ENCODE assay signal across 8 mouse cellular contexts in genomic region chr14:57104106-57105023, GRCm38 (mm10). TPM values are rescaled to one million over a fixed set of nuclear protein-coding genes. Genes with fewer than 3 reads are reported as not detected.
DNase-seq lines count a peak whose midpoint lies in the region; ATAC-seq and TF ChIP-seq lines count a peak whose summit lies in the region.

Gene Gjb2 (minus strand): TSS chr14:57104702.

- no peaks in the 10 kb centered on the region for H3K9me3 ChIP-seq in forebrain, postnatal 0 days (ENCODE audit: low read length)
- no peaks in the 10 kb centered on the region for H3K9me3 ChIP-seq in limb, embryonic 15.5 days
- H3K9me3 ChIP-seq in midbrain, embryonic 15.5 days: no peaks in the 10 kb centered on the region

- peak; percentile 37 for TF ChIP-seq CTCF in forebrain, postnatal 0 days (IDR thresholded peaks at IDR 0.05; ENCODE audit: low read depth)

- H3K27ac ChIP-seq in forebrain, postnatal 0 days (ENCODE audit: low read depth, low read length): no peak within 1 kb of the TSS
- peak within 1 kb of the TSS; percentile 67 for H3K27ac ChIP-seq in limb, embryonic 15.5 days
- no peak within 1 kb of the TSS for H3K27ac ChIP-seq in midbrain, embryonic 15.5 days

- H3K36me3 ChIP-seq in forebrain, postnatal 0 days (ENCODE audit: insufficient read depth): no peaks in the 10 kb centered on the region
- no peaks in the 10 kb centered on the region for H3K36me3 ChIP-seq in limb, embryonic 15.5 days
- H3K36me3 ChIP-seq in midbrain, embryonic 15.5 days (replicated peaks): no peaks in the 10 kb centered on the region

- peaks cover 57% of the 10 kb centered on the region for H3K27me3 ChIP-seq in forebrain, postnatal 0 days (ENCODE audit: insufficient read depth, low read length)
- peaks cover 55% of the 10 kb centered on the region for H3K27me3 ChIP-seq in limb, embryonic 15.5 days
- peaks cover 60% of the 10 kb centered on the region for H3K27me3 ChIP-seq in midbrain, embryonic 15.5 days (replicated peaks)

- ATAC-seq in forebrain, postnatal 0 days: peak; percentile 74
- ATAC-seq in limb, embryonic 15.5 days (ENCODE audit: insufficient number of reproducible peaks, low FRiP score, low TSS enrichment, low read depth): peak; percentile 41; the same call in 1 of the 2 replicates
- ATAC-seq in midbrain, embryonic 15.5 days (replicated peaks): peak; percentile 81

- H3K4me2 ChIP-seq in forebrain, postnatal 0 days (ENCODE audit: low read depth): peak within 1 kb of the TSS; percentile 100
- peak within 1 kb of the TSS; percentile 100 for H3K4me2 ChIP-seq in limb, embryonic 15.5 days
- peak within 1 kb of the TSS; percentile 99 for H3K4me2 ChIP-seq in midbrain, embryonic 15.5 days

- peak within 1 kb of the TSS; percentile 61 for H3K4me3 ChIP-seq in forebrain, postnatal 0 days (ENCODE audit: low read depth, low read length)
- H3K4me3 ChIP-seq in limb, embryonic 15.5 days: peak within 1 kb of the TSS; percentile 58
- H3K4me3 ChIP-seq in midbrain, embryonic 15.5 days: peak within 1 kb of the TSS; percentile 55

- 3% methylated on average over 99 of the region's 101 CpGs for WGBS in forebrain, postnatal 0 days
- WGBS in limb, embryonic 15.5 days: under 1% methylated on average over 95 of the region's 101 CpGs
- under 1% methylated on average over 94 of the region's 101 CpGs for WGBS in midbrain, embryonic 15.5 days

- peak; percentile 8 for DNase-seq in cerebellum, adult 9-11 months
- DNase-seq in cerebellum, adult 9-10 months: no peak
- DNase-seq in adrenal gland, postnatal 4 days (ENCODE audit: low spot score in 2 of 2): peak; percentile 10 to 18
- peak; percentile 15 for DNase-seq in forebrain, postnatal 0 days
- DNase-seq in kidney, adult 18-20 months: peak; percentile 87
- DNase-seq in testis, postnatal 14 days (ENCODE audit: low spot score): peak; percentile 56

- peak within 1 kb of the TSS; percentile 48 for H3K9ac ChIP-seq in forebrain, postnatal 0 days
- H3K9ac ChIP-seq in limb, embryonic 15.5 days: peak within 1 kb of the TSS; percentile 52
- H3K9ac ChIP-seq in midbrain, embryonic 15.5 days: peak within 1 kb of the TSS; percentile 29

- H3K4me1 ChIP-seq in forebrain, postnatal 0 days (ENCODE audit: insufficient read depth): peaks cover 5% of the 10 kb centered on the region; the same call in 1 of the 2 replicates
- H3K4me1 ChIP-seq in limb, embryonic 15.5 days: peaks cover 24% of the 10 kb centered on the region
- H3K4me1 ChIP-seq in midbrain, embryonic 15.5 days: peaks cover 19% of the 10 kb centered on the region

RNA-seq across cellular contexts. Expression of gene Gjb2, which starts in this region (rescaled TPM):
- total RNA-seq in adrenal gland, postnatal 4 days (2021): 10 to 100 TPM in 1 of 2 experiments, 1 to 10 TPM in 1; 3.7 to 13.6 TPM
- total RNA-seq in forebrain, postnatal 0 days (2014; rRNA removed): 9.6 and 11.3 TPM in 2 replicates
- 12.8 and 14.4 TPM in 2 replicates for polyA plus RNA-seq in forebrain, postnatal 0 days (2015; fragmentation: Nextera tagmentation; extraction: Ambion mirVana)
- polyA plus RNA-seq in limb, embryonic 15.5 days (2015; fragmentation: Nextera tagmentation; extraction: Ambion mirVana): 101 and 112 TPM in 2 replicates
- polyA plus RNA-seq in midbrain, embryonic 15.5 days (2015; fragmentation: Nextera tagmentation; extraction: Ambion mirVana): 16.1 and 18.8 TPM in 2 replicates
